Mouse (Mus musculus) heart, postnatal 0 days (tissue): ENCODE results near the gene D10Wsu102e.

ENCODE experiments used
- CTCF ChIP-seq: IDR thresholded peaks from 2 replicates; pipeline ENCODE4 v1.5.1; 2016; ENCODE audit warnings: antibody characterized with exemption, control low read depth, low read depth
- EP300 ChIP-seq: IDR thresholded peaks from 2 replicates; pipeline ENCODE4 v1.6.1; 2016; ENCODE audit warnings: antibody characterized with exemption, low read depth

DNA sequence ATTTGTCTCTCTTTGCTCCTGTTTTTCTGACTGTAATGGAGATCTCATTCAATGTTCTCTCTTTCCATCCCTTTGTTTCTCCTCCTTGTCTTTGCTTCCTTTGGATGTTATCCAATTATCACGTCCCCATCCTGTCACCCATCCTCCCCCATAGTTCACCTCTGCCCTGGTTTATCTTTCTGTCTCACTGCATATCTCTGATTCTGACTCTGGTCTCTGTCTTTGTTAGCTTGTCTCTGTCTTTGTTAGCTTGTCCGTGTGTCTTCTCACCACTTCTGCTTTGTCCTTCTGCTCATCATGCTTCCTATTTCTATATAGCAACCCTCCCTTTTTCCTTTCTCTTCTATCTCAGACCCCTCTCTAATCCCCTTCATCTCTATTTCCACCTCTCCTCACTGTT is 23.0 kb downstream of the D10Wsu102e start:
- TF ChIP-seq CTCF (no peak), EP300 (no peak)
